Mouse (Mus musculus): ENCODE data around the gene Pmpcb.

Pmpcb gene

GRCm38 (mm10) chr5:21732177-21732911, 4.6 kb upstream of the Pmpcb start:
- no peak for DNase-seq (ENCODE audit: low spot score)

- DNase-seq (ENCODE audit: low spot score), result peak; percentile 83
Observed at GRCm38 (mm10) chr5:21732930-21733329, 4.0 kb upstream of the Pmpcb start.

- DNase-seq (ENCODE audit: low spot score), result no peak
Observed at GRCm38 (mm10) chr5:21735100-21735499, 1.8 kb upstream of the Pmpcb start.

DNA sequence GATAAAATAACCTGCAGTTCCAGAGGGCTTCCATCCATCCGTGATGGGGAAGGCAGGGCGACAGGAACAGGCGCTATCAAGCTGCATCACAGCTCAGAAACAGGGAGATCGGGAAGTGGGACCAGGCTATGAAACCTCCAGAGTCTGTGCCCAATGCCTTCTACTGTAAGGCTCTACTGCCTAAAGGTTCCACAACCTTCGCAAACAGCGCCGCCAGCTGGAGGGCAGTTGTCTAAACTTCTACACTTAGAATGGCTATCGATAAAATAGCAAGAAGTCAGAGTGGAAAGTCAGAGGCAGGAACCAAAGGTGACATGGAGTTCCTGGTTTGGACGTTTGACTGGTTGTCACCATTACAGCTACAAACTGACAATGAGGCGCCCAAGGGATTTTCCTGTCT, 1.4 kb upstream of the Pmpcb start:
- DNase-seq (ENCODE audit: low spot score), result peak; percentile 94

- no peak for DNase-seq (ENCODE audit: low spot score)
Observed at GRCm38 (mm10) chr5:21736046-21736445, 895 bp upstream of the Pmpcb start.

DNA sequence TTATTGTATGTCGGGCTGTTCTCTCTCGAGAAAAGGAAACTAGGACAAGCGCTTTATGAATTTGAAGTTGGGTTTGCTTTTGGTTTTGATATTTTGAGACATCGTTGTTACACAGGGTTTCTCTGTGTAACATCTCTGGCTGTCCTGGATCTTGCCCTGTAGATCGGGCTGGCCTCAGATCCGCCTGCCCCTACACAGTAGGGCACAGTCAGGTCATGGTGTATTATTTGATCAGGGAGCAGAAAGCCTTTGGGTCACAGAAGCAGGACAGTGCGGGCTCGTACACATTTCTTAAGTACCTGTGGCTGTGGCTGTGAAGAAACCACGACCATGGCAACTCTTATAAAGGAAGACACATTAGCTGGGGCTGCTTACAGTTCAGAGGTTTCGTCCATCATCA, 679 bp downstream of the Pmpcb start:
- no peak for DNase-seq (ENCODE audit: low spot score)

- no peak for DNase-seq (ENCODE audit: low spot score)
Observed at GRCm38 (mm10) chr5:21739120-21739519, 2.2 kb downstream of the Pmpcb start.

DNA sequence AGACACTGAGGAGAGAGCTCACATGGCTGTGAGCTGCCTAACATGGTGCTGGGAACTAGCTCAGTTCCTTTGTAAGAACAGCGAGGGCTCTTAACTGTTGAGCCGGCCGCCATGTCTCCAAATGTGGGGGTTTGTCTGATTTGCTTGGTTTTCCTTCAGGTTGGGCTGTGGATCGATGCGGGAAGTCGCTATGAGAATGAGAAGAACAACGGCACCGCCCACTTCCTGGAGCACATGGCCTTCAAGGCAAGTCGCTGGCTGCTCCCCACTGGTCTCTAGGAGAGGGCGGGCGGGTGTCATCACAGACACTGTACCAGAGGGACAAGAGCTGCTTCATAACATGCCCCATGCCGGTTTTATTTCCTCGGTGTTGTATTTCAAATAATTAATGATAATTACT, 2.9 kb downstream of the Pmpcb start:
- no peak for DNase-seq (ENCODE audit: low spot score)

GRCm38 (mm10) chr5:21743606-21744005, 6.7 kb downstream of the Pmpcb start:
- DNase-seq (ENCODE audit: low spot score), result no peak

- DNase-seq (ENCODE audit: low spot score), result no peak
Observed at GRCm38 (mm10) chr5:21744651-21745050, 7.7 kb downstream of the Pmpcb start.

GRCm38 (mm10) chr5:21745966-21746365, 9.0 kb downstream of the Pmpcb start:
- no peak for DNase-seq (ENCODE audit: low spot score)

- no peak for DNase-seq (ENCODE audit: low spot score)
Observed at GRCm38 (mm10) chr5:21768506-21768905, 31.6 kb downstream of the Pmpcb start.

- no peak for DNase-seq (ENCODE audit: low spot score)
Observed at GRCm38 (mm10) chr5:21769841-21770240, 32.9 kb downstream of the Pmpcb start.

DNA sequence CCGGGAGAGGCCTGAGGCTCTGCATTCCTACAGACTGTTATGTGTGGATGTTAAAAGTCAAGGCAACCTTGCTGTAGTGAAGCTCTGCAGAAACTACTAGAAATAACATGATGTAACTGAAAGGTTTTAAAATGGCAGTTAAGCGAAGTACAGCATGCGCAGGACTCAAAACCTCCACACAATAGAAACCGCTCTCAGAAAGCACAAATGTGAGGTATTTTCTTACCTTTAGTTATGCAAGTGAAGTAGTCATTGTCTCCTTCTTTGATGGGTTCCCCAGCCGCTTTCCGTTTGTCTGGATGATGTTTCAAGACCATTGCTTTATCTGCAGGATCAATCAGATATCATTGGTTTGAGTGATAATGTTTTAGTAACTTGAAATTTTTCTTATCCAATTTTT, 39.5 kb downstream of the Pmpcb start:
- no peak for DNase-seq (ENCODE audit: low spot score)

DNA sequence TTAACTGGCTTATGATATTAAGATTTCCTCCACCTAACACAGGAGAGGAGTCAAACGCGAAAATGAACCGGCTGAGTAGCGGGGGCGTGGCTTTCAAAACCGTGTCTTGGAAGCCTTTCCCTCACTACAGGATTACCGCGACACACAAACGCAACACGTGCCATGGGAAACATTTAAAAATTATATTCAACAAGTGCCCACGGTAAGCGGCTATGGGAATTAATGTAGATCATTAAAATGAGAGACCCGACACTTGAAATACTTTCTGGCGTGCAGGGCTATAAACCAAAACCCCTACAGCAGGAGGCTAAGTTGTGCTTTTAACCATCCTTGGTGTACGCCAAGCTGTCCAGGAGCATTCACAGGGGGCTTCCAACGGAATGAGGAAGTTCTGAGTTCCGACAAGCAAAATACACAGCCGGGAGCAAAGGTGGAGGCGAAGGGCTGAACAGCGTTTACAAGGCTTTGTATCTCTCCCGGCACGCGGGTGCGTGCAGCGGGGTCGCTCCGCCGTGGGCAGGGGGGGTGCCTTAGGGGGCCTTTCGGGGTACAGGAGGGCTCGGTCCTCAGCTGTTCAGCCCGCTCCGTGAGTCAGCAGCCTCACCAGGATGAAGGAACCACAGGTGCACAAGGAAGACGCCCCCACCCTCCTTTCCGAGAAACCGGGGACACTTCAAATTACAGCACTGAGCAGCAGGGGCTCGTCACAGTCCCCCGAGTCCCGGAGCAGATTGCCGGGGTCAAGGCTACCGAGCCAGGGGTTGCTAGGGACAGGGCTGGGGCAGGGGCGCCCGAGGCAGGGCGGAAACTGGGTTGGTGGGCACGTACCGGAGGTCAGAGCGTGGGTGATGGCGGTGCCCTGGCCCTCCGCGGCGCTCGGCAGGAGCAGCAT, 47.5 kb downstream of the Pmpcb start:
- peak; percentile 55 for DNase-seq (ENCODE audit: low spot score)

- peak; percentile 92 for DNase-seq (ENCODE audit: low spot score)
Observed at GRCm38 (mm10) chr5:21785053-21785452, 48.1 kb downstream of the Pmpcb start, which contains the start of the genes Dnajc2 and Psmc2. Gene Dnajc2, minus strand, starts transcription at chr5:21785251. Gene Psmc2, plus strand, starts transcription at chr5:21785283.

DNA sequence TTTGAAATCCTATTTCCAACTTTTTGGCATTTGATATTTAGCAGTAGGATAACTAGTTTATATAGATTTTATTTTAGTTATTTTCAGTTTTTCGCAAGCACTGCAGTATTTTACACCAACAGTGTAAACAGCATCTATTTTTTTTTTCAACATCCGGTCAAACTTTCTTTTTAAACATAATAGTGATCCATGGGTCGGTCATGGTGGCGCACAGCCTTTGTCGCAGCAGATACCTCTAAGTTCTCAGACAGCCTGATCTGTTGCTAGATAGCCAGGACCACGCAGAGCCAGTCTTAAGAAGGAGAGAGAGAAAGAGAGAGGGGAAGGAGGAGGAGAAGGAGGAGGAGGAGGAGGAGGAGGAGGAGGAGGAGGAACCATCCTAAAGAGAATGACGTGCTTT, 48.8 kb downstream of the Pmpcb start:
- DNase-seq (ENCODE audit: low spot score), result no peak

DNA sequence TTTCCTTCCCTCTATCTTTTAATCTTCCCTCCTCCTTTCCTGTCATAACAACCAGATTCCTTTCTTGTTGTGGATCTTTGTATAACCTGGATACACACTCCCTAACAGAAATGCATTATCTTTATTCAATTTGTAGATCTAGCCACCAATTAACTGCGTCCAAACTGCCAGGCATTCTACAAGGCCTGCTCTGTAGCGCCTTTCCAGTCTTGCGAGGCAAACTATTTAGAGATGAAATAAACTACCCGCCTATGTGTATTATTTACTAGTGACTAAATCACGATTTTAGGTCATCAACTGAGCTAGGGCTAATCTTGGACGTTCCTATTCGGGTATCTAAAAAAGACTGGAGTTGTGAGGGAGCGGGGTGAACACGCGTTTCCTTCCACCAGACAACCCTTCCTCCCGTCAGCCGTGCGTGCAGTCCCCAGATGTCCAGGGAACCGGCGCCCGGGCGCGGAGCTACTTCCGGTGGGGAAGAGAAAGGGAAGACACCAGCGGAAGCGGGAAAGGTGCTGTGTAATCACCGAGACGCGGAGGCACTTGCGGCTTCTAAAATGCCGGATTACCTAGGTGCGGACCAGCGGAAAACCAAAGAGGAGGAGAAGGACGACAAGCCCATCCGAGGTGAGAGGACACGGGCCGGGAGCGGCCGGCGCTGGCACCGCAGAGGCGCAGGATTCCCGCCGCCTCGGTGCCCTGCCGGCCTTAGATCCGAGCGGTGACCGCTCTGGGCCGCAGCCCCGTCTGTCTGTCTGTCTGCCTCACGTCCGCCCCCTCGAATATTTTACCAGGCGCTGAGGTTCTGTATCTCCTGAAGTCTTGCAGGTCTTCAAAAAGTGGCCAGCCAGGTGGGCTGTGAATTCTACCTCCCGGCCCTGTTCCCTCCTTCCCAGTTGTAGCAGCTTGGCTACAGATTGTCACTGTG, 49.6 kb downstream of the Pmpcb start:
- peak; percentile 91 for DNase-seq (ENCODE audit: low spot score)

GRCm38 (mm10) chr5:21787186-21788105, 50.5 kb downstream of the Pmpcb start:
- DNase-seq (ENCODE audit: low spot score), result no peak

DNA sequence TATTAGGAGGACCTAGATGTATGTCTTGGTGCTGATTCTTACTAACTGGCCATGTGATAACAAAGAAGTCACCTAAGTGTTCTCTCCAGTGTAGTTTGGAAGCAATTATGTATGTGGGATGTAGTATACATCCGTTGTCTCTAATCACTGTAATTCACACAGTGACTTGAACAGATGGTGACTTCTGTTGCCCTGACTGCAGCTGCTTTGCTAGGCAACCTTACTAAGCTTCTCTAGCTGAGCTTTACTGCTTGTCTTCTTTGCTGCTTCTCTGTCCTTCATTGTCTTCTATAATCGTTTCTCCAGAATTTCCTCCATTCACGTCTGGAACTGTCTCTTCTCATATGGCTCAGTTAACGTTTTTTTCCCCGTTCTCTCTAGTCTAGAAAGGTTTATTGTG, 52.1 kb downstream of the Pmpcb start:
- DNase-seq (ENCODE audit: low spot score), result no peak

DNA sequence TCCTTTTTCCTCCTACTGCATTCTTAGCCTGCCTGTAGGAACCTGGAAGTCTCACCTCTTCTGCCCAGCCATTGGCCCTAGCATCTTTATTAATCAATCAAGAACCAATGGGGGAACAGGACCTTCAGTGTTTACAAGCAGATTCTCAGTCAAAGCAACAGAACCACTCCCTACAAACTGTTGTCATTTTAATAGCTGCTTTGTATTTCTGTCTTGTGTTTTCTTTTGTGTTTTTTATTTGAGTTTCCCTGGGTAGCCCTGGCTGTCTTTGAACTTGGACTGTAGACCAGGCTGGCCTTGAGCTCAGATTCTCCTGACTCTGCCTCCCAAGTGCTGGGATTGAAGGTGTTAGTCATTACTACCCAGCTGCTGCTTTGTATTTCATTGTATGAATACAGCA, 55.2 kb downstream of the Pmpcb start:
- no peak for DNase-seq (ENCODE audit: low spot score)
